Mouse (Mus musculus) layer of hippocampus, adult 18-20 months (tissue): ENCODE measurements around the gene Pde6h. TPM values are rescaled to one million over a fixed set of nuclear protein-coding genes. Genes with fewer than 3 reads are reported as not detected.
A peak's percentile ranks its signal among the peaks of the same experiment; 100 is the strongest.
"Not testable (repeated sequence)": the region's sequence is repeated elsewhere in the genome, so short reads cannot be mapped to it uniquely, and the experiment has no call there.

Experiments used
- DNase-seq, 2 experiments: peaks; one replicate each; pipeline ENCODE4 v3.0.0; 2022; ENCODE audit warnings: low spot score in 2 of 2
- long read RNA-seq: library from polyadenylated mRNA; stranded (forward); transcript quantifications from one replicate; pipeline ENCODE4 v2.0.0, GENCODE M21; 2021
- total RNA-seq, 2 experiments: library from RNA; stranded (reverse); gene quantifications; 2 replicates each; pipeline ENCODE4 v1.2.3; 2021

Pde6h gene
- 1 to 10 TPM in 1 of 2 experiments, under 1 TPM in 1; 0.43 to 3.1 TPM for total RNA-seq
- long read RNA-seq: 0 reads

DNA sequence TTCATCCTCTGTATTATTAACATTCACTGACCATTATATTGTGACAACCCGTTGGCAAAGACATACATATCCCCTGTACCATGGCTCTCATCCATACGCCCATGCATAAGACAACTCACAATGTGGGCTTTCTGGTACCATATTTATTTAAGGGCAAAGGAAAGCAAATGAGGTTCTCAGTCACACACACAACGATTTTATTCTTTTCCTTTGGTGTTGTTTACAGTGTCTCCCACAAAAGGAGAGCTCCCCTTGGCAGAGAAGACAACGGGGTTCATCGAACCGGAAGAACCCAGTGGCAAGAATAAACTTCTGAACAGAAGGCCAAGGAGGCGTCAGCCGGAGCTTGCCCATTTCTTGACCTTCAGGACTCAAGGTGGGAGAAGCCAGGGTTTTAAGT is at the start of gene Pde6h:
Pde6h (plus strand) TSS at position 301 of the 400 bp plus-strand sequence.
- no peak for DNase-seq

DNA sequence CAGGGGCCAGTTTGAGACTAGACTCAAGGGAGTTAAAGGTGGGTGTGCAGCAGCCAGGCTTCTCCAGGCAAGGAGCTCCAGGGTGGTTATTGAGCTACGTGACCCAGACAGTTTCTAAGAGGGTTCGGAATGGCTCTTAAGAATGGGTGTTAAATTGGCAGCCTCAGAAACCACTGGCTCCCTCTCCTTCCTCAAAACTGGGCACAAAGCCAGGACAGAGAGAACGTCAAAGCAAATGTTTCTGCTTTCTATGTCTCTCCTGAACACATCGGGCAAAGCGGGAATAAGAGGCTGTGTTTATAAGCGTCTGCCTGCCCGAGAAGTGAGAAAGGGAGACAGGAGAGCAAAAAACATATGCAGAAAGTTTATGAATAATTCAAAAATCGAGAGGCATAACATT is 49.0 kb upstream of the Pde6h start:
- no peak for DNase-seq

DNA sequence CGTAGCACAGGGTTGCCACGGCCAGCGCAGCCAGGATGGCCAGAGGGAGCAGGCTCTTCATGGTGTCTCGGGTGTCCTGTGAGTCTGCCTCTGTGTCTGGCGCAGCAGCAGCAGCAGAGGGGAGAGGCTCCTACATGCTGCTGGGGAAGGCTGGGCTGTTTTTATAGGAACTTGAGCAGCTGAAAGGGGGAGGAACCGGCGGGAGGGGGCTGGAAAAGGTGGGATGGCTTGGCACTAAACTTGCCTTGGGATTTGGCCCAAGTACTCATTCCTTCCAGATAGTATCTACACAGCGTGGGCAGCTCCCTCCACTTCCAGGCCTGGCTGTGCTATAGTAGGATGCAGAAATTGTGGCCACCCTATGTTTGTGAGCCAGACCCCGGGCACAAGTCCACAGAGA is 48.0 kb upstream of the Pde6h start, which contains the start of gene Mgp:
Mgp (minus strand) TSS at position 154 of the 400 bp plus-strand sequence.
- peak in 1 of 2 experiments; percentile 32 for DNase-seq

DNA sequence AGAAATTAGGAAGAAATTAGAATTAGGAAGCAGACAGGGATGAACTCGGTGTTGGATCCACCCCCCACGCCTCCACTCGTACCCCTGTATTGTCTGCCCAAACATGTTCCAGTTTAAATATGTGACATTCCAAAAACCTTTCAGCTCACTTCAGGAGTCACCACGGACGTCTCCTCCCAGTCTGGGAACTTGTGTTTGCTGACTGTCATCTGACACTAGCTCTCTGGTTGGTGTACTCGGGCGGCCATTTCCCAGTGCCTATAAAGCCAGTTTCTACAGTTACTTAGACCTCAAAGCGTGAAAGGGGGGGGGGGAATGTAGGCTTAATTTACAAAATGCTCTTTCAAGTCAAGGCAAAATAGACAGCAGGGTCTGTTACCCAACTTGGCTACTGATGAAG is 42.0 kb upstream of the Pde6h start:
- DNase-seq: no peak

DNA sequence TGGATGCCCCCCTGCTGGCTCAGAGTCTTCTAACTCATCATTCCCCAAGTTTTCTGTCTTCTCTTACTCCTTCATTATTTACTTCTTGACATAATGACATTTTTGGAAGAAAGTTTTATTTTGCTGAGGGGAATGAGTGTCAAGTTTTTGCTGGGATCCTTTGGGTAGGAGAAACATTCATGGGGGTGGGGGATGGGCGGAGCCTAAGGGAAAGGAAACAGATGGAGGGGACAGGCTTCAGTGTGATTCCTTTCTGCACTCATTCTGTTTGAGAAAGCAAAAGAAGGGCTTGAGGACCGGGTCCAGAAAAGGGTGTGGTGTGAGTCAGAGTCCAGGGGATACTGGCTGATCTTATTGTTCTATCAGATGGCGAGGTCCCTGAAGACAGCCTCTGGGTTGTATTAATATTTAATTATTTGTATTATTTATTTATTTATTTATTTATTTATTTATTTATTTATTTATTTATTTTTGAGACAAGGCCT is 40.2 kb upstream of the Pde6h start:
- no peak for DNase-seq

DNA sequence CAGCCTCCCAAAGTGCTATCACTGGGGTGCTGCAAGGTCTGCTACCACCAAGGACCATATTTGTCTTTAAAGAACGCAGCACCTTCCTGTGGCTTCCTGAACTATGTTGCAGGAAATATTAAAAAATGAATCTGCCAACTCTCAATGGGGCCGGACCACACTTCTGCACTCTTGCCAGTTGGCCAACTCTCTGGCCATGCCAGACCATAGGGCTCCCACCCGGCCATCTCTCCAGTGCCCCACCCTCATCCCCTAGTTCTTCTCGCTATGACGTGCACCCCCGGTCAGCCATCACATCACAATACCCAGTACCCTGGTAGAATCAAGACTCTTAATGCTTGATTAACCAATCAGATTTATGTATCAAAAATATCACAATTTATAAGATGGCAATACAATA is 39.7 kb upstream of the Pde6h start:
- no peak for DNase-seq

DNA sequence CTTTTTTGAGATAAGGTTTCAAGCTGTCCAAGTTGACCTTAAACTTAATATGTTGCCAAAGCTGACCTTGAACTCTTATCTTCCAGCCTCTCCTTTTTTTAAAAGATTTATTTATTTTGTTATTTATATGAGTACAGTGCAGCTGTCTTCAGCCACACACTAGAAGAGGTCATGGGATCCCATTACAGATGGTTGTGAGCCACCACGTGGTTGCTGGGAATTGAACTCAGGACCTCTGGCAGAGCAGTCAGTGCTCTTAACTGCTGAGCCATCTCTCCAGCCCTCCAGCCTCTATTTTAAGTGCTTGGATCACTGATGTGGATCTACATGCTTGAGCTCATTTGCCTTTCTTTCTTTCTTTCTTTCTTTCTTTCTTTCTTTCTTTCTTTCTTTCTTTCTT is 38.9 kb upstream of the Pde6h start:
- DNase-seq: not testable (repeated sequence)

DNA sequence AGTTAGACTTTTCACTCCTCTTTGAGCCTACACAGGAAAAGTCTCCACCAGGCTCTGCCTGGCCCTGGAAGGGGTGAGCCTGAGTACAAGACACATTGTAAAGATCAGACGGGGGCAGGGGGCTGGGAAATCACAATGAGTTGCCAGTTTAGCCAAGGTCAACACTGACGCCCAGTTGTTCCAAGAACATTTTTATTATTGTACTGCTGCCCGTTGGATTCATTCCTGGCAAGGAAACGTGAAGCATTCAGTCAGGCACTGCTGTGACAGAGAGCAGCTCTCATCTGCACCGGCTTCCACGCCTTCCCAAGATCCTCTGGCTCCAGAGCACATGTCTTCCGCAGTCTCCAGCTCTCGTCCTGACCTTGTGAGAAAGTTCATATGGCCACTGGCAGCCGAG is 35.8 kb upstream of the Pde6h start:
- no peak for DNase-seq

DNA sequence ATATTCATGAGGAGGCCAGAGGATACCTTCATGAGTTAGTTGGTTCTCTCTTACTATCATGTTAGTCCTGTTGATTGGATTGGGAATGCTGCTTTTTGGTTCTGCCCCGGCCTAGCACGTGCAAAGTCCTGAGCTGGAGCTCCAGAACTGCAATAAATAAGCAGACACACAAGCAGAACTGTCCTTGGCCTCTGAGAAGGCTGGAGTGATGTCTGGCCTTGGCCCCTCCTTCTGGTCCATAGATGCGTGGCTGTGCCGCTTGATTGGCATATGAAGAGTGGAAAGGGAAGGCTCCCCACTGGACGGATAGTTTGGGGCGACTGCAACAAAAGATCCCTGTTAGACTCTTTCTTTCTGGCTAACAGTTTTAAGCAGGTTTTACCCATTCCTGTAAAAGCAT is 34.6 kb upstream of the Pde6h start:
- DNase-seq: no peak

DNA sequence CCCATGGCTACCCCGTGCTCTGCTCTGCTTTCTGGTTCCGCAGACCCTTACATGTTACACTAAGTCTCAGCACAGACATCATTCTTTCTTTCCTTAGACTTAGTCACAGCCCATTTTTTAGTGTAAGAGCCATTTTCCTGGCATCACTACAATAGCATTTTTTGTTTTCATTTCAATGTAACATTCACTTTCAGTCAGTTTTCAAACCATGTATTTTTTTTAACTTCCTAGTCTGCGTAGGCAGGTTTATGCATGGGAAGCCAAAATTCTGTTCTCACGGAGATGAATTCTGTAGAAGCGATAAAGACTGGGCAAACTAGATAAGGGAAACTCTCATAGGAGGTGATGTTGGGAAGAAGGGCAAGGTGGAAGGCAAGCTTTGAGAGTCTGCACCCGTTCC is 34.1 kb upstream of the Pde6h start:
- DNase-seq: peak in 1 of 2 experiments; percentile 52

DNA sequence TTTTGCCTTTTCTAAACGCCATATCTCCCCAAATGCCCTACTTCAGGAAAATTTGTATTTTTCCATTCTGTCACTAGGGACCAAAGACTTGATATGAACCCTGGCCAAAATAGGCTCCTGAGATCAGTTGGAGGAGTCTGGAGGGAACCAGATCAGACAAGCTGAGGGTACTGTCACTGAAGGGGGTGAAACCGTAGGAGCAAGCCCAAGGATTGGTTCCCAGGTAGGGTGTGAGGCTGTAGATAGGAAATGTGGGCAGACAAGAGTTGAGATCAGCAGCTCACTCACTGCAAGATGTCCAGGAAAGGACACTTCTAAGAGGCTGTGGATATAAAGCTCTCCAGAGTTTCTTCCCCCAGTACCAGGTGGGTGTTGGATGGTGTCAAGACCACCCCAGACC is 31.6 kb upstream of the Pde6h start:
- DNase-seq: no peak

DNA sequence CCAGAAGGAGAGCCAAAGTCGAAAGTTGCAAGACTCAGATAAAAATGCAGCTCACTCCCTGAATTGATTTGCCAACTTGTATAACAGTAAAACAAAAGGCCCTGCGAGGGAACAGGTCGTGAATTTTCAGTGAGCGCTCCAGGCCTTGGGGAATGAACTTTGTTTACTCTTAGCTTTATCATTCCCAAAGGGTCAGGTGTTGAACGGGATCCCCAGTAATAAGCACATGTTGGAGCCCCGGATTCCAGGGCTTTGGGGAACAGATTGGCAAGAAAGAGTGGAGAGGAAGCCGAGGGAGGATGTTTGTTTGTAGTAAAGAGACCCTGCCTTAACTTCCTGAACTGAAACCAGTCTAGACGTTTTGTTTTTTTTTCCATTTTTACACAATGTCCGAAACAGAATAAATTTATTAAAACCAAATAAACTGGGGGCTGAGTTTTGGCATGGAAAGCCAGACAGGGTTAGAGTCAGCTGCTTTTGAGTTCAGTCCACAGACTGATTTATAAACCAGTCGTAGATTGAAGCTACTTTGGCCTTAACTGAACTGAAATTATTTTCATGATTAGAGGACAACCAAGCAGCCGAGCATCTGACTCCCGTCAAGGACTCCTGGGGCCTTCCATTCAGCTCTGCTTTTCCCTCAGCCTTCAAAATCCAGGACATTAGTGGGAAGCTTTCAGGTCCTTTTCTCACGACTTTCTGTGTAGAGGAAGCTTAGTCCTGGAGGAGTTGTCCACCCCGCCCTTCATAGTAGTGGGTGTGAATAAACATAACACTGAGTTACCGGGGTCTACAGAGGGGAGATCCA is 28.9 kb upstream of the Pde6h start:
- DNase-seq: no peak

DNA sequence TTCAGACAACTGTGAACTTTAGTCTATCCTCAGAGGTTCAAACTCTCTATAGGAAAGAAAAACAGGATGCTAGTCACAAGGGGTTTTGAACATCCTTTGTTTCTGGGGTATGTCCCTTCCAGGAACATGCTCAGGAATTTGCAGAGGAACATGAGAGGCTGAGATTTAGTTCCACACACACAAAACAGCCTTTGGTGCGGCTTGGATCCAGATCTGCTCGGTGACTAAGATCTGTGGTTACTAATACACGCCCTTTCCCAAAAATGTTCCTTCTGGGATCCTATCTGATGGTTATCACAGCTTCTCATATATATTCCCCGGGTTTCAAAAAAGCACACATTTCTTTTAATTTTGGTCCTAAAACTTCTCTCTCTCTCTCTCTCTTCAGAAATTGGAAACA is 25.8 kb upstream of the Pde6h start:
- DNase-seq: no peak

DNA sequence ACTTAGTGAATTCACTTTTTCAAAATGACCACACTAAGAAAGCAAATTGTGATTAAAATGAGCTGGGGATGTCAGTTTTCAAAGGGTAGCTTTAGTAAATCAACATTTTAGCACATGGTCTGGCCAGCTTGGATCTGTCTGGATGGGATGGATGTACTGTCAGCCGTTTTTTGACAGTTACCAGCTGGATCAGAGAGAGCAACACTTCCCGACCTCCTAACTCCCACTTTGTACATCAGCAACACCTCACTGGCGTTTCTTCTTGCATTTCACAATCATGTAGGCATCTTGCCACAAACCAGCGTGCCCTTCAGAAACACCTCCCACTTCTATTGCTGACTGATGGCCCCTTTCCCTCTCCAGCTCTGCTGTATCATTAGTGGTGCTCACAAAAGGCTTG is 25.4 kb upstream of the Pde6h start:
- no peak for DNase-seq

DNA sequence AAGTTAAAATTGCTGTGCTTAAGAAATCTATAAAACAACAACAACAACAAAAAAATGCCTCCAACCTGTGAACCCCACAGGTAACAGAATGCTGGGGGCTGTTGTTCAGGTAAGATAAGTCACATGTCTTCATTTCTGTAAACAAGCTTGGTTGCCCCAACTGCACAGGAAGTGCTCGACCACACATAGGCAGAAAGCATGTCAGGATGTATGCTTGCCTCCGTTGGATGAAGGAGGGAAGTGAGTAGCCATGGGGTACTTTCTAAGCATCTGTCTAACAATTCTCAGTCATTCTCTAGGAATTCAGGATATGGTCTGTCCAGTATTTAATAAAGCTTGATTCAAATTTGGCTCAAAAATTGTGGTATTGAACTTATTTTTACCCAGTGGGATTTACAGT is 24.7 kb upstream of the Pde6h start:
- no peak for DNase-seq

DNA sequence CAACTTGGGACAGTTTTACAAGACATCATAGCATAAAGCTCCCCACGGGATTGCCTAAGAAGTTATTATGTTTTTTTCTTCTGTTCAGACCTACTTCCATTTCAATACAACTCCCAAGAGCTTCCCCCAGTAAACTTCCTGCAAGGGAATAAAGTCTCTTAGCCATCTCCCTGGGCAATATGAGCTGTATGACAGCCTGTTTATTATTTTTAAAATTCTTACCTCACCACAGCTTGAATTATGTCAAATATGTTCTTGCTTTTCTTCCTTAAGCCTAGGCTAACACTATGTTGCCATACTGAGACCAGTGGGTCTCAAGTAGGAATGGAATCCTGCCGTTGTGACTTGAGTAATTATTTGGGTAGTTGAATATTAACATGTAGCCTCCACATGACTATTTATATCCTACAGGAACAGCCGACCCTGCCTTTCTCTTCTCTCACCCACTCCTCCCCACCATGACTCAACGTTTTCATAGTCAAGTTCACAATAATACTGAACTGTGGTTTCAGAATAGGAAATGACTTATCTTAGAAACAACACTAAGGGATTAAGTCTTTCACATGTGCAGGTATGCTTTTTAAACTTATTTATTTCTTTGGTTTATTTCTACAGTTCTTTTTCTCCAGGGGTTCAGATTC is 23.1 kb upstream of the Pde6h start:
- no peak for DNase-seq

DNA sequence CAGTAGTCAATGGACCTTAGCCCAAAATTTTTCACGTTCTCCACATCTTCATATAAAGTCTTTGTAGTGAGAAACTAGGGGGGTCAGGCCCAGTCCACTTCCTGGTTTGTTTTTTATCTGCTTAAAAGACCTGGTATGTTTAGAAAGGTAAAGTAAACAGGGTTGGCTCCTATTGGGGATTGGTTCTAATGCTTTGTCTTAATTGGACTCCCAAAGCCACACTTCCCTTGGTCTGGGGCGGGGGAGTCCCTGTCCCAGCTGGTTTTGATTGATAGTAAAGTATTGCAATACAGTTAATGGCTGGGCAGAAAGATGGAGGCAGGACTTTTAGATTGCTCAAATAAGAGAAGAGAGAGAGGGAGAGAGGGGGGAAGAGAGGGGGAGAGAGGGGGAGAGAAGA is 22.6 kb upstream of the Pde6h start:
- DNase-seq: no peak

DNA sequence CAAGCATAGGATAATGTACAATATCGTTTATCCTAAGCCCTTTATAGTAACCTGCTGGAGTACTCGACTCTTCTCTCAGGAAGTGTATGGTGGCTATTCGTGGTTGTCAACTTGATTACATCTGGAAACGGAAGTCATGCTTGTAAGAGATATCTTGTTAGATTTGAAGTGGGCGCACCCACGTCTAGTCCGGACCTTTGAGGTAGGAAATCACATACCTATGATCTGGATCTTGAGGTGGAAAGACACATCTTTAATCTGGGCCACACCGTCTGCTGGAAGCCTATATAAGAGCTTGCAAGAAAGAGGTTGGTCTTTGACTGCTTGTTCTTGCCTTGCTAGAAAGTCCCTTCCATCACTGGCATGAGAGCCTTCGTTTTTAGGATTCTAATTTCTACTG is 21.1 kb upstream of the Pde6h start:
- no peak for DNase-seq

DNA sequence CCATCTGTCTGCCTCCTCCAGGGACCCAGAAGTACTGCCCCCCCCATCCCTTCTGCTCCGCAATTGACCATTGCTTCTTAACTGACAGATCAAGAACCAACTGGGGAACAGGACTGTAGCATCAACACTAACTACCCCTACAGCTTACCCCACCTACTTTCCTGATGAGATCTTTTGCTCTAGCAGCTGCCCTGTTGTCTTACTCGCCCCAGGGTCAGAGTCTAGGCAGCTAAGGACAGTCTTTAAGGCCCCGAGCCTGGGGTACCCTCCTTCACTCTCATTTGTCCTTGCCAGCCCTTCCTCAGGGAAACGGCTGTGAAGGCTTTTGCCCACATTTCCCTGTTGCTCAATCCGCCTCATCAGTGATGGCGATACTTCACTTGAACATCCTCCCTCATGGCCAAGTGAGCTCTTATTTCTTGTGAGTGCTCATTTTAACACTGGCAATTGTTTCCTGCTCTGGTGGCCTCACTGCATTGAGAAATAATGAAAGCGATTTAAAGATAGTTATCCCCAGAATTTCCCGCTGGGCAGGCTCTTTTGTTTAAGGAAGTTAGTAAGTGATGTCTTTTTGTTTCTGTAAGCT is 19.7 kb upstream of the Pde6h start:
- DNase-seq: no peak

DNA sequence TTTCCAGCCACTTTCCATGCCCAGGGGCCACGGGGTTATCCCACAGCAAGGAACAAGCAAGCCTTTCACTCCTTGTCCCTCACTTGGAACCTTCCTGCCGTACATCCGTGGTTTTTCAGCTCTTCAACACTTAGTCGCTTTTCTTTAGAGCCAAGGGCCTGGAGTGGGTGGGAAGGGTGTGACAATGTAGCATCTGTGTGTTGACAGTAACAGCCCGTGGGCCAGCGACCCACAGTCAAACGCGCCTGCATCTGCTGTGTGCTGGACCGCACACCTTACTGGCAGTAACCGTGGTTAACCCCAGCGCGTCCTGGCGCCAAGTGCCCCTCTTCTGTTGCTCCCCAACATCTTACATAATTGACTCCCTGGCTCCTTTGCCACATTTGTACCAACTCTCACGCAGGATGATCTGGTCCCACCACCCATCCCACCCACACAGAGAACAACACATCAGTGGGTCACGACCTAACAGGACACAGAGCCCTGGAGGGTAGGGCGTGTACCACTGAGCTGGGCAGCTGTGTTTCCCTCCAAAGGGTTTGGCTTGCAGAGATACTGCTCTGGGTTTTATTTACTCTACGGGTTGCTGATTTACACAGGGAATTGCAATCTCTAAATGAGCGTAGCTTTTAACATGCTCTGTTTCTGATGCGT is 17.2 kb upstream of the Pde6h start:
- no peak for DNase-seq

DNA sequence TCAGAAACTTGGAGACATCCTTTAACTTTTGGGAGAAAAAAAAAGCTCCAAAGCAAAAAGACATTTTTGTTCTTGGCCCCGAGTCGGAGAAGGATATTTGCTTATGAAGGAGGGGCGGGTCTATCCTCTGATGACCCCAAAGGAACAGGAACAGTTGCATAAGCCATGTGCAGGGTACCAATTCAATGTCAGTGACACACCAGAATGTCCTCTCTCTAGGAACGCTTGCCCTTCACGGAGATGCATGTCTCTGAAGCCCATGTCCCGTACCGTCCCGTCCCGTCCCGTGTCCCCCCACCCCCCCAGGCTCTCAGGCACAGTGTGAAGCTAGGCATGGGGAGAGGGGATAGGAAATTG is 16.7 kb upstream of the Pde6h start:
- no peak for DNase-seq
